Mouse (Mus musculus): ENCODE results near the gene Arsg.

GRCm38 (mm10) chr11:109470921-109471861 lies 2.0 kb upstream of the Arsg start:
- no peak for TF ChIP-seq CTCF (IDR thresholded peaks at IDR 0.05; ENCODE audit: extremely low read depth, insufficient read depth, low read length)
- no peak for TF ChIP-seq POLR2A (IDR thresholded peaks at IDR 0.05; ENCODE audit: extremely low read depth, insufficient read depth, low read length)
